Mouse (Mus musculus): ENCODE measurements around the gene Myo5c. TPM values are rescaled to one million over a fixed set of nuclear protein-coding genes. Genes with fewer than 3 reads are reported as not detected.
"Not testable (repeated sequence)": the region's sequence is repeated elsewhere in the genome, so short reads cannot be mapped to it uniquely, and the experiment has no call there.

Gene Myo5c
- polyA plus RNA-seq, 1 experiment = 12.1 TPM

GRCm38 (mm10) chr9:75244527-75244926 lies 12.7 kb downstream of the Myo5c start:
- Histone ChIP-seq H3K27ac (ENCODE audit: insufficient read depth, low read depth, low read length) (no peak overlapping the region), H3K36me3 (ENCODE audit: control insufficient read depth, insufficient read depth, low read length) (peaks cover 14% of the 10 kb centered on the region; the same call in 1 of the 2 replicates), H3K4me3 (ENCODE audit: low read depth, low read length) (no peak overlapping the region), H3K4me1 (ENCODE audit: control insufficient read depth, insufficient read depth, insufficient read length, low read length) (peaks cover 6% of the 10 kb centered on the region; the same call in 1 of the 2 replicates), H3K27me3 (ENCODE audit: control insufficient read depth, insufficient read depth, low read length) (no peaks in the 10 kb centered on the region)
- WGBS = 76% methylated on average over 4 of the region's 4 CpGs
- TF ChIP-seq CTCF (IDR thresholded peaks at IDR 0.05; ENCODE audit: extremely low read depth, insufficient read length, insufficient replicate concordance, low read depth, low read length) (peak; percentile 26; the same call in 1 of the 2 replicates), POLR2A (IDR thresholded peaks at IDR 0.05; ENCODE audit: low read depth, low read length) (no peak)

- 84% methylated on average over 13 of the region's 13 CpGs for WGBS
- TF ChIP-seq CTCF (IDR thresholded peaks at IDR 0.05; ENCODE audit: extremely low read depth, insufficient read length, insufficient replicate concordance, low read depth, low read length) = no peak
- no peak for TF ChIP-seq POLR2A (IDR thresholded peaks at IDR 0.05; ENCODE audit: low read depth, low read length)
- H3K27ac ChIP-seq (ENCODE audit: insufficient read depth, low read depth, low read length) = no peak overlapping the region
- H3K27me3 ChIP-seq (ENCODE audit: control insufficient read depth, insufficient read depth, low read length) = no peaks in the 10 kb centered on the region
- H3K4me3 ChIP-seq (ENCODE audit: low read depth, low read length) = no peak overlapping the region
- peaks cover 6% of the 10 kb centered on the region; the same call in 1 of the 2 replicates for H3K4me1 ChIP-seq (ENCODE audit: control insufficient read depth, insufficient read depth, insufficient read length, low read length)
- peaks cover 16% of the 10 kb centered on the region for H3K36me3 ChIP-seq (ENCODE audit: control insufficient read depth, insufficient read depth, low read length)
These were observed 14.5 kb downstream of the Myo5c start for GRCm38 (mm10) chr9:75246080-75246930.

GRCm38 (mm10) chr9:75247870-75248269 lies 16.1 kb downstream of the Myo5c start:
- Histone ChIP-seq H3K27me3 (ENCODE audit: control insufficient read depth, insufficient read depth, low read length) (no peaks in the 10 kb centered on the region), H3K36me3 (ENCODE audit: control insufficient read depth, insufficient read depth, low read length) (peaks cover 15% of the 10 kb centered on the region), H3K27ac (ENCODE audit: insufficient read depth, low read depth, low read length) (no peak overlapping the region), H3K4me1 (ENCODE audit: control insufficient read depth, insufficient read depth, insufficient read length, low read length) (peaks cover 6% of the 10 kb centered on the region; the same call in 1 of the 2 replicates), H3K4me3 (ENCODE audit: low read depth, low read length) (no peak overlapping the region)
- WGBS = 71% methylated on average over 6 of the region's 6 CpGs
- TF ChIP-seq POLR2A (IDR thresholded peaks at IDR 0.05; ENCODE audit: low read depth, low read length) (no peak), CTCF (IDR thresholded peaks at IDR 0.05; ENCODE audit: extremely low read depth, insufficient read length, insufficient replicate concordance, low read depth, low read length) (no peak)

GRCm38 (mm10) chr9:75248359-75248758 lies 16.5 kb downstream of the Myo5c start:
- H3K36me3 ChIP-seq (ENCODE audit: control insufficient read depth, insufficient read depth, low read length) = peaks cover 15% of the 10 kb centered on the region
- 19% methylated on average over 1 of the region's 1 CpGs for WGBS
- no peak for TF ChIP-seq POLR2A (IDR thresholded peaks at IDR 0.05; ENCODE audit: low read depth, low read length)
- TF ChIP-seq CTCF (IDR thresholded peaks at IDR 0.05; ENCODE audit: extremely low read depth, insufficient read length, insufficient replicate concordance, low read depth, low read length) = no peak

GRCm38 (mm10) chr9:75248874-75249273 lies 17.1 kb downstream of the Myo5c start:
- Histone ChIP-seq H3K27ac (ENCODE audit: insufficient read depth, low read depth, low read length) (no peak overlapping the region), H3K4me3 (ENCODE audit: low read depth, low read length) (no peak overlapping the region), H3K36me3 (ENCODE audit: control insufficient read depth, insufficient read depth, low read length) (peaks cover 15% of the 10 kb centered on the region), H3K27me3 (ENCODE audit: control insufficient read depth, insufficient read depth, low read length) (no peaks in the 10 kb centered on the region), H3K4me1 (ENCODE audit: control insufficient read depth, insufficient read depth, insufficient read length, low read length) (peaks cover 5% of the 10 kb centered on the region; the same call in 1 of the 2 replicates)
- TF ChIP-seq POLR2A (IDR thresholded peaks at IDR 0.05; ENCODE audit: low read depth, low read length) (no peak), CTCF (IDR thresholded peaks at IDR 0.05; ENCODE audit: extremely low read depth, insufficient read length, insufficient replicate concordance, low read depth, low read length) (no peak)

More at GRCm38 (mm10) chr9:75248359-75248758, 16.5 kb downstream of the Myo5c start:
- Histone ChIP-seq H3K27ac (ENCODE audit: insufficient read depth, low read depth, low read length) (no peak overlapping the region), H3K4me3 (ENCODE audit: low read depth, low read length) (no peak overlapping the region), H3K4me1 (ENCODE audit: control insufficient read depth, insufficient read depth, insufficient read length, low read length) (peaks cover 6% of the 10 kb centered on the region; the same call in 1 of the 2 replicates), H3K27me3 (ENCODE audit: control insufficient read depth, insufficient read depth, low read length) (no peaks in the 10 kb centered on the region)

- WGBS = 66% methylated on average over 6 of the region's 6 CpGs
- H3K27me3 ChIP-seq (ENCODE audit: control insufficient read depth, insufficient read depth, low read length); H3K4me3 ChIP-seq (ENCODE audit: low read depth, low read length); H3K27ac ChIP-seq (ENCODE audit: insufficient read depth, low read depth, low read length); H3K36me3 ChIP-seq (ENCODE audit: control insufficient read depth, insufficient read depth, low read length): not testable (repeated sequence)
- peaks cover 11% of the 10 kb centered on the region for H3K4me1 ChIP-seq (ENCODE audit: control insufficient read depth, insufficient read depth, insufficient read length, low read length)
These were observed 21.3 kb downstream of the Myo5c start for GRCm38 (mm10) chr9:75253158-75253557.

GRCm38 (mm10) chr9:75253766-75254165 lies 21.9 kb downstream of the Myo5c start:
- no peak for TF ChIP-seq CTCF (IDR thresholded peaks at IDR 0.05; ENCODE audit: extremely low read depth, insufficient read length, insufficient replicate concordance, low read depth, low read length)
- no peak for TF ChIP-seq POLR2A (IDR thresholded peaks at IDR 0.05; ENCODE audit: low read depth, low read length)
- Histone ChIP-seq H3K4me3 (ENCODE audit: low read depth, low read length) (no peak overlapping the region), H3K27me3 (ENCODE audit: control insufficient read depth, insufficient read depth, low read length) (no peaks in the 10 kb centered on the region), H3K27ac (ENCODE audit: insufficient read depth, low read depth, low read length) (no peak overlapping the region), H3K36me3 (ENCODE audit: control insufficient read depth, insufficient read depth, low read length) (peaks cover 4% of the 10 kb centered on the region), H3K4me1 (ENCODE audit: control insufficient read depth, insufficient read depth, insufficient read length, low read length) (peaks cover 12% of the 10 kb centered on the region)
- 70% methylated on average over 3 of the region's 3 CpGs for WGBS
